Mouse (Mus musculus) adrenal gland, adult 18-20 months (tissue): ENCODE measurements around the gene Usp47. TPM values are rescaled to one million over a fixed set of nuclear protein-coding genes. Genes with fewer than 3 reads are reported as not detected.

Experiments used
- DNase-seq, 2 experiments: peaks; one replicate each; pipeline ENCODE4 v3.0.0; 2021 to 2022; ENCODE audit warnings: low spot score in 2 of 2
- total RNA-seq, 2 experiments: library from RNA; stranded (reverse); gene quantifications; 1 replicate in 1 of 2; 2 replicates in 1 of 2; pipeline ENCODE4 v1.2.3; 2021

The Usp47 gene
- total RNA-seq, 2 experiments from 2014 or later, result 62.1 to 66.6 TPM

DNA sequence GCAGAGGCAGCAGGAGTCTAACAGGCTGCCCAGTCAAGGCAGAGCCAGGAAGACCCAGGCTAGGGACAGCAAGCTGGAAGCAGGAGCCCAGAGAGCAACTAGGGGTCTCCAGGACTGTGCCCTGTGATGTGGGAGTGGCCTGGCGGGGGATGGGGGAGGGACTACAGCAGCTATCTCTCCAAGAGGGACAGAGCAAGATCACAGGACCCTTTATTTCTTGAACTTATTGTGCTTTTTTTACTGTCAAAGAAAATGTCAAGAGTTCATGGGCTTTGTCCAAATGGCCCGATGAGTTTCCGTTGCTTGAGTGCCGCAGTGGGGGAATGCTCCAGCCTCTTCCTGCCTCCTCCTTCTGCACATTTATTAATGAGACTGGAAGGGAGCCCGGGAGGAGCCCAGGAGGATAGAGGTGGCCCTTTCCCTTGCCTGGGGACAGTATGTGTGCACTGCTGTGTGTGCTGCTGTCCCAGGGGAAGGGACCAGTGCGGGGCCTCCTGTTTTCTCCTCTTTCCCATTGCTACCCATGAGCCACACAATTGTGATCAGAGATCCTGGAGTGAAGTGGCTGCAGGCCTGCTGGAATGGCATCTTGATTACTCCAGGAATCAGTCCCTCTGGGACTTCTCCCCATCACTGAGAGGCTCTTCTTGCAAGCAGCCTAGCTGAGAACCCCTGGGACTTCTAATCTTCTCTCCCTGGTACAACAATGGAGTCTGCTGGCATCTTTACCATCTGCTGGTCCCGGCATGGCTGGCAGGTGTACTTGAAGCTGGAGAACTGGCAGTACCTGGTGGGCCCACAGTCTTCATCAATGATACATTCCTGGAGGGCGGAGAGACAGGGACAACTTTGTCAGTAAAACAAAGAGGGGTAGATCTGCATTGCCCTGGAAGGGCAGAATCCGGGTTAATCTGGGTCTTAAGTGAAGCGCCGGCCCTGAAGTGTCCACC lies 97.8 kb downstream of the Usp47 start:
- DNase-seq, result no peak

DNA sequence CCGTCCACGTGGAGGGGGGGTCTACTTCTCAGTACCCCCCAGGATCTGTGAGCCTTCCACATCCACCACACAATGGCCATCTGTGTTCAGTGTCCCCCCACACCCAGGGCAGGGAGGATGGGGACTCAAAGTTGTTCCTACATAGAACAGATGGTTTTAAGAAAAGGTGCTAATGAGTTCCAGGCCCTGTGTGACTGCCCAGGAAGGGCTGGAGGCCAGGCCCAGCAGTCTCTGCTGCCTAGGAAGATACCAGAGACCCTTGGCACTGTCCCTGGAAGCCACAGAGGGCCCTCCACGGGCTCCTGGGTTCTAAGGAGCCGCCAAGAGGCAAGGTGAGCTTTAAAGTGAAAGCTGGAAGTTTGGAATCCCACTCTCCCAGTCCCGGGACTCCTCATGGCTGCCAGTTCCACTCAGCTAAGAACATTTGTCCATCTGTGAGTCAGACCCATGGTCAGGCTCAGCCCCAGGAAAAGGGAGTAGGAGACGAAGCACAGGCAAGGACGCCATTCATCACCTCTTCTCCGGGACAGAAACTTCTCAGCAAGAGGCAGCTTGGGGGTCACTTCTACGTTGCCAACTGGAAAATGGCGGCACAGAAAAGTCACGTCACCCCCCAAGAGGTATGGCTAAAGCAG lies 98.7 kb downstream of the Usp47 start:
- DNase-seq, result no peak

DNA sequence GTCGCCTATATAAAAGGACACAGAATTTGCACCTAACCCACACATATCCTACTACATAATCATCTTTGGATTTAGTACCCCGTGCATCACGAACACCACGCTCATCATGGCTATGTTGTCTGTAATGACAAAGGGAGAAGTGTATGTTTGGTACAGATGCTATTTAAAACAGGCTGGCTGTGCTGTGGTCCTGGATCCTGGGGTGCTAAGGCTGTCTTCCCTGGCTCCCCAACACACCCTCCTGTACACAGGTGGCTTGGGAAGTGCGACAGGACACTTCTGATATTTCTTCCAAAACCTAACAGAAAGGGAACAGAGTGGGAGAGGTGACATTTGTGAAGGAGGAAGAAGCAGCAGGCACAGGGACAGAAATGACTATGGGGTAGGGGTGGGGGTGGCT lies 100.3 kb downstream of the Usp47 start:
- no peak for DNase-seq

DNA sequence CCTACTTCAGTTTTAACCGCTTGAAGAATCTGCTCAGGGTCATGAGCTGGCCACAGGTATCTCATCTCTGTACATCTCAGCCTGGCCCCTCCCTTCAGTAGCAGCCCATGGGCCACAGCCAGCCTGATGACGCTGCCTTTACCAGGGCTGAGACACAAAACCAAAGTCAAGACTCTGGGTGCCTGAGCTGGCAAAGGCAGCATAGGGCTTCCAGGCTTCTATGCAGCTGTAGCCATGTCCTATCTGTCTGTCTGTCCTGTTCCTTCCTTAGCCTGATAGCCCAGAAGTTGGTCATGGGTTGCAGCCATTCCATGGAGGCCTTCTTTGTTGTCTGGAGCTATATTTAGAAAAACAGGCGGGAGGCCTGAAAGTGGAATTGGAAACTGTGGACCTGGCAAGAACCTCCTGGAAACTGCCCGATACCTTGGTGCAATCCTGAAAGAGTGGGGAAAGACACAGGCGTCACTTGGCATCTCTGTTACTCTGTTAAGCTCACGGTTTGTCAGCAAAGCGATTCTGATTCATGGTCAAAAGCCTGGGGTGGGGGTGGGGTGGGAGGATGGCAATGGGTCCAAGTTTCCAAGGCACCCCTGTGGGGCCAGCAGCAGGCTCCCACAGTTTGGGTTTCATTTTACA lies 102.4 kb downstream of the Usp47 start:
- no peak for DNase-seq

DNA sequence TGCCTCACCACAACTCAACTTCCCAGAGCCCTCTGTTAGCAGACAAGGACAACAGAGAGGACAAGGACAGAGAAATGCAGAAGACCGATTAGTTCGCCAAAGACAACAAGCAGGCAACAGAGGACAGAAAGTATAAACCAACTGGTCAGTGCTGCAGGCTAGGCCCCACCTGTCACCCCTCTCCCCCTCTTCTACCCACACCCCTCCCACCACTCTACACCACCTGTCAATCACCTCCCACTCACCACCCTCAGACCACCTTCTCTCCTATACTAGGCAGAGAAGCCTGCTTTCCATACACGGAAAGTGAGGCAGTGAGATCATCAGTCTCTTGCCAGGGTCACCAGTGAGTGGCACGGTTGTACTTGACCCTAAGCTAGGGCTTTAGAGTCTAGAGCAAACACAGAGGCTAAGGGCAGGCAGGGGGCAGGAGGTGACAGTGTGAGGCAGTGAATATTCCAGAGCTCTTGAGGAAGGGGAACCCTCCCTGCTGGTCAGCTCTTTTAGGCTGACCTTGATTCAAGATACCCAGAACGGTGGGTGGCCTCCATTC lies 103.9 kb downstream of the Usp47 start:
- no peak for DNase-seq

DNA sequence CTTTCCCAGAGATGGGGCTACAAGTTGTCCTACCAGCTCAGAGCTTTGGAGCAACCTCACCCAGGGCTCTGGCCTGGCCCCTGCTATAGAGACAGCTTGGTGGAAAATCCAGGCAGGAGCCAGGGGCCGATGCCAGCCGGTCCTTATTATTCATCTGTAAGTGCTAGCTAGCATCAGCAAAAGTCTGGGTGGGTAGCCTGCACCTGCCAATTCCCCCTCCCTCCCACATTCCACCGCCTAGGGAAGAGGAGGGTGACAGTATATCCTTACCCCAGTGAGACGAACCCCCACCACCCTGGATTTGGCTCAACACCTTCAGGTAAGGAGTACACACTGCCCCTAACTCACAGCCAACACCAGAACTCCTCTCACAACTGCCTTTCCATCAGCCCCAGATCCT lies 104.7 kb downstream of the Usp47 start:
- no peak for DNase-seq

DNA sequence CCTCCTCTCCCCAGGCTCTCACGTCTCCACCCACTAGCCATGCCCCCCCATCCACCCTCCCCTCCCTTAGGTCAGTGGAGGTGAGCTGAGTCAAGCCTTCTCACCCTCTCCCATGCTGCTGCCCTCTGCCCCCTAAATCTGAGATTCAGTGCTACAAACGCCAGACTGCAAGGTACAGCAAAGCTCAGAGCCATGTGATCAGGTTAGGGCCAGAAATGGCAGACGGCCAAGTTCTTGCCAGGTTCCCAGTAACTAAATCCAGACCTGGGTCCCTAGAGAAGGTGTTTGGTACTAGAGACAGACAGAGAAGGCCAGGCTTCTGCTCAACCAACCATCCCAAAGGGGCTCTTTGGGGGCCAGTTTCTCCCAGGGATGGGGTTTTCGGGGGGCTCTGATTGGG lies 105.5 kb downstream of the Usp47 start:
- DNase-seq, result no peak

DNA sequence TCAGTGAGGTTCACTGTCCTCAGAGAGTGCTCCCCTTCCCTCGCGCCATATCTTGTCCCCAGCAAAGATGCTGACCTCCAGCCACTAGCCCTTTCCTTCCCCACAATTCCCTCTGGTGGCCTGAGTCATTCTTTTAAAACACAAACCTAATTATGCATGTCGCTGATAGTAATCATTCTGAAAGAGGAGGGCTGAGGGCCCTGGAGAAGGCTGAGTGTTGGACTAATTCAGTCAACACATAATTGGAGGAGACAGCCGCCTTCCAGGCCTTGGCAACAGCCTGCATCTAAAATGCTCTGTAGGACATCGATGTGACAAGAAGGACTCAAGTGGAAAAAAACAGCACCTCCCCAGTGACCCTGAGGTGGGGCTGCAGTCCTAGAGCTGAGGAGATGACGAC lies 106.5 kb downstream of the Usp47 start:
- DNase-seq, result no peak

DNA sequence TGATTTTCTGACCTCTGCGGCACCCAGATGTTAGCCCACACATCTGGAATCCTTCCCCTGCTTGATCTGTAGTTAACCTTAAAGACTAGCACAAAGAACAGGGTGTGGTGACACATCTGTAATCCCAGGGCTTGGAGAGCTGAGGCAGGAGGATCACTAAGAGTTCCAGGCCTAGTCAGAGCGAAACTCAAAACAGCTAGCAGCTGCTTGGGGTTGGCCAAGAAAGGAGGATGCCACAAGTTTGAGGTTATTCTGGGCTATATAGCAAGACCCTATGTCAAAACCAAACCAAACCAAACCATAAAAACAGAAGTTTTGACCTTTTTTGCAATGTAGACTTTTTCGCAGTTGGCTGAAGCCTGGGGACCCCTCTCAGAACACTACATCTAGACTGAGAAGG lies 107.4 kb downstream of the Usp47 start:
- no peak for DNase-seq

DNA sequence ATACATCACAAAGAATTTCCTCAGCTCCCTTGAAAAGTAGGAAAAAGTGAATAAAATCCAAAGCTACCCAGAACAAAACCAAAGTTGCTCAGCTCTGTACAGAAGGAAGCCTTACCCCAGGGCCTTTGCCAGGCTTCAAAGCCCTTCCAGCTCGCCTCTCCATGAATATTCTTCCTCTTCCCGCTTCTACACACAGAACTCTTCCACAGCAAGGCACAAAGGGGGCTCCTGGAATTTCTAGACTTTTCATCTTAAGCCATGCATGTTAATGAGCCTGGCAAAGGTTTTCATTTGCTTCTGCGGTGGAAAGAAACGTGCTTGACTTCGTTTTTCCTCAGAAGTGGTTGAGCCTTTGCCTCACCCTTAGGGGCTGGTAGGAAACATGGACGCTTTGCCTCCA lies 108.7 kb downstream of the Usp47 start:
- no peak for DNase-seq

DNA sequence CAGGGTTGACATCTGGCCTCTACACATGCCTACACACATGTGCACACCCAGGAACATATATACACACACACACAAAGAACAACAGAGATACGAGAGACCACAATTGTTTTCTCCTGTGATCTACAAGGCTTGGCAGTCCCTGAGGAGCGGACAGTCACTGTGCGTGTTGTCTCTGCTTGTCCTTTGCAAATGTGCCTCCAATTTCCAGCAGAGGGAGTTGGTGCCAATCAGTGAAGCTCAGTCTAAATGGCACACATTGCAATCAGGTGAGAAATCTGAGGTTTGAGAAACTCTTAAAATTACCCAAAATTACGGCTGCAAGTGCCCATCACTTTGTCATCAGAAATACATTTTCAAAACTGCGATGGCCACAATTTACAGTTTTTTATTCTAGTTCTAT lies 110.0 kb downstream of the Usp47 start:
- no peak for DNase-seq

DNA sequence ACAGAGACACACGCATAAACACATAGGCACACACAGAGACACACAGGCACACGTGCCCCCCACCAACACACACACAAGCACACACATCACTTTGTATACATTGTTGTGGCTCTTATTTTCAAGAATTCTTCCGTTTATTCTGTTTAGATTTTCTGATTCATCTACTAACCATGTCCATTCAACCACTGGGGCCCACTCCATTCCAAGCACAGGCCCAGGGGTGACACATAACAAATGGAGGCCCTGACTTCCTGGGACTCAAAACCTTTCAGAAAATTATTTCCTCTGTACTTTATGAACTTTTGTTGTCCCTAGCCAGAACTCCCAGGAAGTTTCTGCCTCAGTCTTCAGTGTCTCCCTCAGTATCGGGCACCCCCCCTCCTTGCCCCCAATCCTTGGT lies 111.9 kb downstream of the Usp47 start:
- no peak for DNase-seq

DNA sequence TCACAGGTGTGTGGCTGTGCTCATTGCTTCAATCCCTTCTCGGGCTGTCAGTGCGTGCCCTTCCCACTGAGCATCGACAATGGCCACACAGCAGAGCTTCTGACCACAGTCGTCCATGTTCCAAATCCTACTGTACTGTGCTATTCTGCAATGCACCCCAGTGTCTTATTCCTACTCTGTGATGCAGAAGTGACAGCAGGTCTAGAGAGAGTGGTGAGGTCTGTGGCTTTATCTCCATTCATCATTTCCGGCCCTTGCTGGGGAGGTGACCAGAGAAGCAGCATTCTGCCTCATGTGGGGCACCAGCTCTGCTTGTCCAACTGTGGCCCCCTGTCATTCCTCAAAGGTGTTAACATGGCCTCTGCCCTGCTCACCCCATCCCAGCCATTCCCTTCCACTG lies 113.2 kb downstream of the Usp47 start:
- DNase-seq, result no peak

DNA sequence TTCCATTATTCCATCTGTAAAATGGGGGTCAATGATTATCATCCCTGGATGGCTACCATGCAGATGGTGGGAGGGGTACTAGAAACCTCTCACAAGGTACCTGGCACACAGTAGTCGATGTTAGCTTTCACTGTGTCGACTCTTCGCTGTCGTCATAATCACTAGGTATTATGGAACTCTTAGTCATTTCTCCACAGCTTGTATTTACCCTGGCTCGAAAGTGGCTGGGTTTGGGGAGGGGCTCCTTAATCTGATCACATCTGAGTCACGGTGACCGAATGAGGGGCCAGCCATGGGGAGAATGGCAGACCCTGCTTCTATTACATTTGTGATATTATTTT lies 114.8 kb downstream of the Usp47 start:
- no peak for DNase-seq

DNA sequence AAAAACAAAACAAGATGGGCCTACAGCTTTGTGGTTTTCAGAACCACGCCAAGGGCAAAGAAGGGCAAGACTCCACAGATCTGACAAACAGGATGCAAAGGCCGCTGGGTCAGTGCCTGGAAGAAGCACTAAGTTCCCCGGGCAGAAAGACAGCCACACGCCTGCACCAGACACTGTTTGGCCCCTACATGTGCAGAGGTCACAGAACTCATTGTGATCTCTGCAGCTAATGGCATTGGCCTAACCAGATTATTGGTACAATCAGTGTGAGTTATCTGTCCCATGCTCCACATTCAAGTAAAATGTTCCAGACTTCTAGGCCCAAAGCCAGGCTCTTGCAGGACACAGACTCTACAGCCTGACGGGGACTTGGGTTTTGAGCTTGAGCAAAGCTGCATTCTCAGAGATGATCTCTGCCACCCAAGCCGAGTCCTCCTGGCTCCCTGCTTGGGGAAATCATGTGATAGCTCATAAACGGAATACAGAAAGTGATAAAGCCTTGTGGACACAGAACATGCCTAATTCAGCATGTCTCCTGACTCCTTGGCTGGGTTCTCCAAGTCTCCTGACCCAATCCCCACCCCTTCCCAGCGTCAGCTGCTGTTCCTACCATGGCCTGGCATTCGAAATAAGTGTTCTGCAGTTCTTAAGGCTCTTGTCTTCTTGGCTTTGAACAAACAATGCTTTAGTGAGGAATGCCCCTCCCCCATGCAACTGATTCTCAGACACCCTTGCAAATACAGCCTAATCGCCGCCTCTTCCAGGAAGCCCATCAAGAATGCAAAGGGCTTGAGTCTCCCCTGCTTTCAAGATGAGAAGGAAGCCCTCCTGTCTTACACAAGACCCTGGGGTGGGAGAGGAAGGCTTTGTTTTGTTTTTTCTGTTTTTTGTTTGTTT lies 115.5 kb downstream of the Usp47 start:
- no peak for DNase-seq

DNA sequence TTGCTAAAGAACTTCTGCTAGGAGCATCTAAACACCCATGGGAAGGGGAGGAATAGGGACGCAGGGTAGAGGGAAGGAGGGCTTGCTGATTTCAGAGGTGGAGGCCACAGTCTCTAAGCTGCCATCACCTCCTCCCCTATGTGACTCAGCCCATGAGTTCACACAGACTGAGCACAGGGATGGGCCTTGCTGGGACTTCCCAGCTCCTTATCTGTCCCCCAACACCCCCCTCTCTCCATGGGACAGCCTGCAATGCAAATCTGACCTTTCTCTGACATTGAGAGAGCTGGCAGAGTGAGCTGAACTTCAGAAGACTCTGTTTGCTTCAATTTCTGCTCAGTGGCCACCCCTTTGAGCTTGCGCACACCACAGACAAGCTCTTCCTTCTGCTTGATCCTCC lies 117.4 kb downstream of the Usp47 start:
- DNase-seq, result no peak

DNA sequence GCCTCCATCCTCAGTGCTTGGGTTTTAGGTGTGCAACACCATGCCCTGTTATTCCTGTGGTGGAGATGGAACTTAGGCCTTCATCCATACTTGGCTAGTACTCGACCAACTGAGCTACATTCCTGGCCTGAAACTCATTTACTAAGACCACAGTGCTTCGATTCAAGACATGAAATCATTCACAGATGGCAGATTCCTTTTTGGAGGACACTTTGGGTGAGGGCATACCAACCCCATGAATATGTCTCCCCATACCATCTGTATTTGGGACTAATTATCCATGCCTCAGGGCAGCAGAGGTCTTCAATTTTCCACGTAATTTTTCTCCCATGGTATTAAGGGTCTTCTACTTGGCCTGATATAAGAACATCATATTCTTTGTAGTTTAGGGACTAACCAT lies 119.3 kb downstream of the Usp47 start:
- DNase-seq, result no peak

DNA sequence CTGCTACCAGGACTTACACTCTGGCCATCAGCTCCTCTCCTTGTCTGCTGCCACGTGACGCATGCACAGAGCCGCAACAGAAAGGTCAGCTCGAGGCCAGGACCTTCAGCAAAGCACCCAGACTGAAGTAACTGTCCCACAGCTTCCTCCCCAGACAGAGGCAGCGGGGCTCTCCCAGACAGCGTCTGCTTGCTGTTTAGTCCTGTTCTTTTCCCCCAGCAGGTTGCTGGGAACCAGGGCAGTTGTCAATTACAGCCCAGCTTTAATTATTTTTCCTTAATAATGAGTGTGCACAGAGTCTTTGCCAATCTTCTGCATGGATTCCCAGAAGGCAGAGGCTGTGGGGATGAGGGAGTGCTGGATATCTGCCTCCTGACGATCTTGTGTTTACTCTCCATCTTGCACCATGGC lies 119.8 kb downstream of the Usp47 start:
- peak in 1 of 2 experiments; percentile 41 for DNase-seq

DNA sequence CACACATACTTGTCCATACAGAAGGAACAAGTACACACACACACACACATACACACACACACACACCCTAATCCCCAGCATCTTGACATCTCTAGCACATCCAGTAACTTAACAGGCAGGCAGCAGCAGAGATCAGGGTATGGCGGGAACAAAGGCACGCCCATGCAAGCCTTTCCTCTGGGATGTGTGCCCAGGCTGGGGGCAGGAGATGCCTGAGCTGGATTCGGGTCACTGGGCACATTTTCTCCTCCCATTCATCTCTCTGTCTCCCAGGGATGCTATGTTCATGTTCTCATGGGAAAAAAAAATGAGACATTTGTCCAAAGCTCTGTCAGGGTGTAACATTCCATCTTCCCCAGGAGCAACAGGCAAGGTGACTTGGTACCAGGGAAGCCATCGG lies 120.7 kb downstream of the Usp47 start:
- DNase-seq, result no peak

DNA sequence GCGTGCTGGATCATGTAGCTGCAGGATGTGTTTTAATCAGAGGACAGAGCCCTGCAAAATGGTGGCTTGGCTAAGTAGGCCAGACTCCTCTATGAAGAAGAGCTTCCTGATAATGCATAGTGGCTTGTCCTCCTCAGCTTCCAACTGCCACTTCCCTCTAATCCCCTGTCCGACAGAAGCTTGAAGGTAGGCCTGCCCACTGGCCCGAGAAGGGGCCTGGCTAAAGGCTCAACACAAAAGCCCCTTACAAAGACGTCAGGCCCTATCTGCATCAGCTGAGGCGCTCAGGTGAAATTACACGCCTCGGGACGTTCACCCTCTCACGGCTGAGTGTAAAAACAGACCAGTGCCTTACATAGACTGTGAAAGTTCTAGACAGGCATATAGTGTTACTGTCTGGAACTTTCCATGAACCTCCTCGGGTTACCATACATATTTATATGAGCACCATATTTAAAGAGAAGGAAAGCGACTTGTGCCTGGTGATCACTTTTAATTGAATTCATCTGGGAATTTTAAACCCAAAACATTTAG lies 121.4 kb downstream of the Usp47 start:
- DNase-seq, result no peak

DNA sequence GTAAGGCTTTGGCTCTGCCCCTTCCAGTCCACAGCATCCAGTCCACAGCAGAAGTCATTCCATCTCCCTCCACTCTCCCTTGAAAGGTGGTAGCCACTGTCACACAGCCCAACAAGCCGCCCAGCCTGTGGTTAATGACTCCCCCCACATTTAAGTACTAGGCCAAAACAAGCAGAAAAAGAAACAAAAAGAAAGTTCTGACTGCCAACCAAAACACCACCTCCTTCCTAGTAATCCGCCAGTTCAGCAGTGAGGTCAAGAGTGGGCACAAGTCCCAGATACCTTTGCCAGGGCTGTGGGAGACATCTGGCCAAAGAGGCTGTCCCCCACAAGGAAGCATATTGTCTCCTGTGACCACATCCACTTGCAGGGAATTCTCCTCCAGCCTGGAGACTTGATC lies 124.7 kb downstream of the Usp47 start:
- no peak for DNase-seq
